Mouse (Mus musculus): Measurements from ENCODE around the gene Pcx.

Gene Pcx

DNA sequence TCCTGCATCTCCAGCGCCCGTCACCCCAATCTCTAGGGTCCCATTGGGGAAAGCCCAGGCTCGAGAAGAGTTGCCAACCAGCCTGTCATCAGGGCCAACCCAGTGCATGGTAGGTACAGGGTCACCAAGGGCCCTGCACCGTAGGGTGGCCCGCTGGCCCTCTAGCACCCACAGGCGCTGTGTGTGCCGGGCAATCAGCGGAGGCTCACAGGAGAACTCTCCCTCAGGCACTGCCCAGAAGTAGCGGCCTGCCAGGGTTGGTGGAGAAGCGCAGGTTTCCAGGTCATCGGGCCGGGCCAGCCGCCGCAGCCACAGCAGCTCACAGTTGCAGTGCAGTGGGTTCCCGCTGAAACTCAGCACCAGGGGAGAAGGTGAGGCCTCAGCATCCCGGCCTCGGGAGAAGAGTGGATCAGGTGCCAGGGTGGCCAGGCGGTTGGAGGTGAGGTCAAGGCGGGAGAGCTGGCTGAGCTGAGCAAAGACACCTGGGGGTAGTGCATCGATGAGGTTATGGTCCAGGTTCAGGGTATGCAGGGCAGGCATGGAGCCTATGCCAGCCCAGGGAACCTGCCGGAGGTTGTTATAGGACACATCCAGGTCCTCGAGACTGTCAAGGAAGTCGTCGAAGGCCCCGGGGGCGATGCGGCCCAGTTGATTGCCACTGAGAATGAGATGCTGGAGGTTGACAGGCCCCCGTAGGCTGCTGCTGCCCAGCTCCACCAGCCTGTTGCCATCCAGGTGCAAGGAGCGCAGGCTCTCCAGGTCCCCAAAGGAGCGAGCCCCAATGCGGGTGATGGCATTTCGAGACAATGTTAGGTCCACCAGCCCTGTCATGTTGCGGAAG is 103.4 kb downstream of the Pcx start:
- in situ Hi-C loops (cut with MboI; ENCODE audit: unreplicated experiment in 2 of 2): no loop called here

DNA sequence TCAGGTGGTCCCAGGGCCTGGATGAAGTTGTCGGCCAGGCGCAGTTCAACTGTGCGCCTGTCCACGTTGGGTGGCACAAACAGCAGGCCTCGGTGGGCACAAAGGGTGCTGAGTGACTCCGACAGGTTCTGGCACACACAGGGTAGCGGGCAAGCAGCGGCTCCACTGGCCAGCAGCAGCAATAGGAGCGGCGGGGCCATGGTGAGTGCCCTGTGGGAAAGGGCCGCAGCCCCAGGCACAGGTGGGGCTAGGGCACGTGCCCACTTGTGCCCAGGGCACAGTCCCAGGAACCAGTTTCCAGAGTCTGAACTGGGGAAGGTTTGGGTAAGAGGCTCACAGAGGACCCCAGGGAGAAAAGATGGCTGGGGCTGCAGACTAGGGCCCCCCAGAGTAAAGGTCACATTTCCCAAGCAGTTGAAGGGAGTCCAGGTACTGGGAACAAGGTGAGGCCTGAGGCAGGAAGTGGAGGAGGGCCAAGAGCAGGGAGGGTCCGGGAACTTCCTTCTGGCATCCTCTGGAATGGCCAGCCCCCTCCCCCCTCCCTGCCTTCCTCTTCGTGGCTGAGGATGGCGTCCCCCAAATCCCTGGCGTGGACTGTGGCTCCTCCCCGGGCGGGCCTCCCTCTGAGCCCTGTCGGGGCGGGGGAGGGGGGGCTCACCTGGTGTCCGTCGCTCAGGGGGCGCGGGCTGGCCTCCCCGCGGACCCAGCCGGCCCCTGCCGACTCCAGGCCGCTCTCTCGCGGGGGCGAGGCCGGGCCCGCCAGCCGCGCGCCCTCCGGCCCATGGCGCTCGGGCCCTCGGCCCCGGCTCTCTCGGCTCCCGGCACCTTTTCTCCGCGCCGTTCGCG is 104.3 kb downstream of the Pcx start:
- in situ Hi-C loops (cut with MboI; ENCODE audit: unreplicated experiment in 2 of 2): no loop called here

DNA sequence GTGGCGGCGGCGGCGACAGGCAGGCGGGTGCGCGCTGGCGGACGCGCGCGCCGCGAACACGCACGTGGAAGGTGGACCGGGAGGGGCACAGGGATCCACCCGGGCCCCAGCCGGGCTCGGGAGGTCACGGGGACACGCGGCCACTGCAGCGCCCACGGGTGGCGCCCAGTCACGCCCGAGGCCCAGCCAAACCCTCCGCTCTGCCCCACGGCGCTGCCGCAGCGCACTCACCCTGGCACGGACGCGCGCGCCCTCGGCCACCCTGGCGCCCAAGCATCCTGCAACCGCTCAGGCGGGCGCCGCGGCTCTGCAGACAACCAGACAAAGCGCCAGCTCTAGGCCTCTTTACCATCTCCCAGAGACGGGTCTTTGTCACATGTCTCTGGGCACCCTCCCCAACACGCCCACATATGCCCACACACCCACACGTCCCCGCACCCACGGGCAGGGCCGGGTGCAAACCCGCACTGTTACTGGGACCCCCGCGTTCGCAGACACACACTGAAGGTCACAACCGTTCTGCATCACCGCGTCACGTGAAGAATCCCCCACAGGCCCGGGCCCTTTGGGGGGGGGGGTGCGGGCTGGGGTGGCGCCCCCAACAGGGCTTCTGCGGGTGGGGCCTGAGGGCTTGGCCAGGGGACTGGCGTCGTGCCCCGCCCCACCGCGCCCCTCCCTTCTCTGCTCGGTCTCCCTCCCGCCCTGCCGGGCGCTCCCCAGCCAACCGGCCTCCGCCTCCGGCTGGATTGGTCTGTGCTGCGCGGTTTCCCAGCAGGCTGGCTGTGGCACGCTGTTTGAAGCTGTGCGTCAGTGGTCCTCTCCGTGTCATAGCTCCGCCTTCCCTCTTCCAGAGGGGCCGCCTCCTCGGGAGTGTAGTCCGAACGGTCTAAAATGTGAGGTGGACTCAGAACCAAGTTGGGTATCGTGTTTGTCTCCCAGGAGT is 105.2 kb downstream of the Pcx start, which contains the start of gene Lrfn4:
Gene Lrfn4 (minus strand): TSS at position 517 of the 943 bp plus-strand sequence.
- in situ Hi-C loops (cut with MboI; ENCODE audit: unreplicated experiment in 2 of 2): no loop called here

DNA sequence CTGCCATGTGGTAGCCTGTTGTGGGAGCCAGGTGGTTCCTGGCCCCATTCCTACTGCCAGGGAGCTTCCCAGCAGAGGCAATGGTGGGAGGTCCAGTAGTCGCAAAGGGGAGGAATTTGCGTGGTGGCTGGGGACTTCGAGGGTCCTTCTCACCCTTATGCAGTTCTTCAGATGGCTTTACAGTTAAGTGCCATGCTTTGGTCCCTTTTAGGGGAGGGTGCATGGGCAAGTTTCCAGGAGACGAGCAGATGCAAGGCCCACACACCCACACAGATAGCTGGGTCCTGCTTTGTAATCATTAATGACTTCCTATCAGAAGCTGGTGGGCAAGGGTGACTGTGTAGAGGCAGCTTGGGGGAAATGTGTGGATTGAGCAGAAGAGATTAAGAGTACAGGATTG is 106.3 kb downstream of the Pcx start:
- in situ Hi-C loops (cut with MboI; ENCODE audit: unreplicated experiment in 2 of 2): no loop called here

GRCm38 (mm10) chr19:4618183-4618582 is 107.9 kb downstream of the Pcx start:
- in situ Hi-C loops (cut with MboI; ENCODE audit: unreplicated experiment in 2 of 2): no loop called here

- in situ Hi-C loops (cut with MboI; ENCODE audit: unreplicated experiment in 2 of 2): no loop called here
Measured at GRCm38 (mm10) chr19:4619461-4619860, 109.2 kb downstream of the Pcx start.

GRCm38 (mm10) chr19:4620721-4621120 is 110.4 kb downstream of the Pcx start:
- in situ Hi-C loops (cut with MboI; ENCODE audit: unreplicated experiment in 2 of 2): loop anchor here in 1 of 2 experiments (10.0 kb wide), 1 partner anchor 126 kb away; the partner anchor contains the start of gene 2010003K11Rik

DNA sequence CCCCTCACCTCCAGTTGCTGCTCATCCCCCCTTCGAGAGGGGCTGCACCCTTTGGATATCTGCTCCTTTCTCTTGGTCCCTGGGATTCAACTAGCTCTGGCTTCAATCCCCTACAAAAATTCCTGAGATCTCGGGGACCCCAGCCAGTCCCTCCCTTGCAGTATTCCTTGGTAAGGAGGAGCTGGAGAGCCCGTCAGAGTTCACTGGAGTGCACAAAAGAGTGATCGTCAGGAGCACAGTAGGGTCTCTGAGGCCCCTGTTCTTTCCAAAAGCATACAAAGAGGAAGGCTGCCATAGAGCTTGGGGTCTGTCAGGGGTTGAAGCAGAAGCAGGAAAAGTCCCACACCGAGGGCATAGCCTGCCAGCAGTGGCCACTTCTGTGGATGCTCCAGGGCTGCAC is 112.5 kb downstream of the Pcx start:
- in situ Hi-C loops (cut with MboI; ENCODE audit: unreplicated experiment in 2 of 2): loop anchor here in 1 of 2 experiments (10.0 kb wide), 1 partner anchor 128 kb away; the partner anchor contains the start of gene 2010003K11Rik

DNA sequence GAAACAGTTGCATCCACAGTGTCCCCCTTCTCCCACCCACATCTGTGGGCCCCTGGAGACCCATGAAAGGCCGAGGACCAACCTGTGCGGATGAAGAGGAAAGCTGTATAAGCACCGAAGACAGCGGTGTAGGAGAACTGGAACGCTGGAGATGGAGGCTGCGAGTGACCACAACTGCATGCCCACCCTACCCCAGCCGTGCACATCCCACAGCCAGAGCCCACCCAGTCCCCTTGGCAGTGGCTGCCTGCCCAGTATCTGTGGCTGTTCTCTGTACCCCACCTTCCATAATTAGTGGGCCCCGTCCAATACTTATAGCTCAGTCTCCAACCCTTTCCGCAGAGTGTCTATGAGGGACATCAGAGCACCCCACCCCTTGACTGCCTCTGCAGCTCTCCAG is 113.1 kb downstream of the Pcx start:
- in situ Hi-C loops (cut with MboI; ENCODE audit: unreplicated experiment in 2 of 2): loop anchor here in 1 of 2 experiments (10.0 kb wide), 1 partner anchor 129 kb away; the partner anchor contains the start of gene 2010003K11Rik

DNA sequence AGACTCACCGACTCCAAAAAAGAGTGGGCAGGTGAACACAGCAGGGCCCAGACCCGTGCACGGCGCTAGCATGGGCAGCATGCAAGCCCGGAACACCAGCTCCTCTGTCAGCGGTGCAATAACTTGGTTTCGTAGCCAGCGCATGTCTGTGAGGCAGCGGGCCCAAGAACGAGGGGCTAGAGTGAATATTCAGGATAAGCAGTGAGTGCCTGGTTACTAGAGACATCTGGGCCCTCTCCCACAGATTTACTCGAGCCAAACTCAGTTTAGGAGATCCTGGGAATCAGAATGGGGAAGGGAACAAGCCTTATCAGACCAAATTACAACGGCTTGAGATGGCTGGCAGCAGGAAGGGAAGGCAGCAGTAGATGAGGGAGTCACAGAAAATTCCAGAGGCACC is 113.7 kb downstream of the Pcx start:
- in situ Hi-C loops (cut with MboI; ENCODE audit: unreplicated experiment in 2 of 2): loop anchor here in 1 of 2 experiments (10.0 kb wide), 1 partner anchor 129 kb away; the partner anchor contains the start of gene 2010003K11Rik

GRCm38 (mm10) chr19:4624406-4625178 is 114.3 kb downstream of the Pcx start:
- in situ Hi-C loops (cut with MboI; ENCODE audit: unreplicated experiment in 2 of 2): loop anchor here (5.0 to 10.0 kb wide), 3 partner anchors 127 to 378 kb away; partner anchors contain the start of gene 2010003K11Rik (in 2 of the 2)

DNA sequence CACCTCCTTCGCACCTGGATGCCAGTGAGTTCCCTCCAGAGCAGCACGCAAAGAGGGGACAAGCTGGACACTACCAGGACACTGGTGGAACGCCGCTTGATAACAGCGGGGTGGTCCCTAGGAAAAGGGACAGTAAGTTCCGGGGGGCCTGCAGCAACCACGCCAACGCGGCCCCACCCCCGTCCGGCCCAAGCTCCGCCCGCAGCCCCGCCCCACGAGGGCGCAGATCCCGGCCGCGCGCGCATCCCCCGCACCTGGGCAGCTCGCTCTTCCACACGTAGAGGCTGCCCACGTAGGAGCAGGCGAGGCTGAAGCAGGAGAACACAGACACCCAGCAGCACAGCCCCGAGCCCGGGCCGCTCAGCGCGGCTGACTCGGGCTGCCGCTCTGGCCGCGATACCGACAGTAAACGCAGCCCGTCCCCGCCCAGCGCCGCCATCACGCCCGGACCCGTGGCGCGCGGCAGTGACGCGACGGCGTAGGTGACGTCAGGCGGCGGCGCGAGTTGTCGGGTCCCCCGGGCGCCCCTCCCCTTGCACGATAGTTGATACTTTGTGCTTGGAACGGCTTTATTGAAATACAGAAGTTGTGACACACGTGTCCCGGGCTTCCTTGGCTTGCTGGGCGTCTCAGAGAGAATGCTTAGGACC is 115.0 kb downstream of the Pcx start, which contains the start of gene Rce1:
Gene Rce1 (minus strand): TSS at position 463 of the 650 bp plus-strand sequence.
- in situ Hi-C loops (cut with MboI; ENCODE audit: unreplicated experiment in 2 of 2): loop anchor here (5.0 to 10.0 kb wide), 3 partner anchors 128 to 377 kb away; partner anchors contain the start of gene 2010003K11Rik (in 2 of the 2)

- in situ Hi-C loops (cut with MboI; ENCODE audit: unreplicated experiment in 2 of 2): loop anchor here (5.0 to 10.0 kb wide), 3 partner anchors 129 to 376 kb away; partner anchors contain the start of gene 2010003K11Rik (in 2 of the 2)
Measured at GRCm38 (mm10) chr19:4625829-4626535, 115.7 kb downstream of the Pcx start.

DNA sequence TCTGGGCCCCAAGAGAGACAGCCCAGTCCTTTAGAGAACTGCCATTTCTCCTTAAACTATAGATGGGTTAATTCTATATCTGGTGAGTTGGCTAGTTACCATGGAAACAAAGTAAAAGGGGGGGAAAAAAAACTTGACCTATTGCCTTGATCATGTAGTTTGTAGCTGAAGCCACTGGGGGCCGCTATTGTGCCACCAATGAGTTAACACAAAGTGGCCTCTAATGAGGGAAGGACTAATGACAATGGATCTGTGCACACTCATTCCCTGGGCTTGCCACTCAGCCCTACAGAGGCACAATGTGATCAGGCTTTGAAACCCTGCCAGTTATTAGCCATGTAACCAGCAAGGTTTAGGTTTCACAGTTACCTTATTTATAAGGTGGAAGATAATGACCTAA is 118.5 kb downstream of the Pcx start:
- in situ Hi-C loops (cut with MboI; ENCODE audit: unreplicated experiment in 2 of 2): loop anchor here (5.0 to 10.0 kb wide), 3 partner anchors 132 to 373 kb away; partner anchors contain the start of gene 2010003K11Rik (in 2 of the 2)

GRCm38 (mm10) chr19:4635986-4636385 is 125.7 kb downstream of the Pcx start:
- in situ Hi-C loops (cut with MboI; ENCODE audit: unreplicated experiment in 2 of 2): loop anchor here in 1 of 2 experiments (10.0 kb wide), 1 partner anchor 209 kb away; no protein-coding TSS in a partner anchor

DNA sequence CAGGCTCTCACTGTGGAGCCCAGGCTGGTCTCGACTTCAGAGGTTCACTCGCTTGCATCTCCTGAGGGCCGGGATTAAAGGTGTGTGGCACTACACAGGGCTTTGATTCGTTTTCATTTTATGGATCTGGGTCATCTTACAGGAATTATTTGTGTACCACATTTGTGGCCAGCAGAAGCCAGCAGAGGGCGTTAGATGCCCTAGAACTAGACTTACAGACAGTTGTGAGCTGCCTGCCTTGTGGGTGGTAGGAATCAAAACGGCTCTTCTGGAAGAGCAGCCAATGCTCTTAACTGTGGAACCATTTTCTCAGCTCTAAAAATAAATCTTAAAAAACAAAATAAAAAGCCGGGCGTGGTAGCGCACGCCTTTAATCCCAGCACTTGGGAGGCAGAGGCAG is 134.0 kb downstream of the Pcx start:
- in situ Hi-C loops (cut with MboI; ENCODE audit: unreplicated experiment in 2 of 2): no loop called here

- in situ Hi-C loops (cut with MboI; ENCODE audit: unreplicated experiment in 2 of 2): no loop called here
Measured at GRCm38 (mm10) chr19:4646917-4647492, 136.7 kb downstream of the Pcx start.
